Mouse (Mus musculus) spleen, postnatal 4 days (tissue): ENCODE measurements around the gene Tmem127.
"Not testable (repeated sequence)": the region's sequence is repeated elsewhere in the genome, so short reads cannot be mapped to it uniquely, and the experiment has no call there.

ENCODE experiments used
- DNase-seq, 2 experiments: peaks; one replicate each; pipeline ENCODE4 v3.0.0; 2022; ENCODE audit warnings: low spot score in 2 of 2

Tmem127 gene

GRCm38 (mm10) chr2:127247592-127248333 lies at the start of gene Tmem127, which contains the start of gene Ciao1:
TSS of gene Tmem127 (plus strand) at chr2:127247908.
TSS of gene Ciao1 (minus strand) at chr2:127247816.
- peak; percentile 97 to 98 for DNase-seq

DNA sequence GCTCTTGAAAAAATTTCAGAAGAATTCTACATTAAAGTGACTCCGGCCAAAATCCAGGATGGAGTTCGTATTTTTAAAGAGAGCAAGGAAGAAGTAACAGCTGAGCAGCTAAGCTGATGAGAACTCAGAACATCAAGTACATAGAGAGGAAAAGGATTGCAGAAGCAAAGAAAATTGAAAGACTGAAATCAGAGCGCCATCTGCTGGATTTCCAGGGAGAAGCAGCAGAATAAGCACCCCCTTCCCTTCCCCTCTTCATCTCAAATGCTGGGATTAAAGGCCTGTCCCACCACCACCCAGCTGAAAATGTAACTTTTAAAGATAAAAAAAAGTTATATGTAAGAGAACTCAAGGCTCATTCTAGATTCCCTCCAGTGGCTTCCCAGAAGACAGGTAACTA lies 42.8 kb upstream of the Tmem127 start:
- peak; percentile 51 to 83 for DNase-seq

DNA sequence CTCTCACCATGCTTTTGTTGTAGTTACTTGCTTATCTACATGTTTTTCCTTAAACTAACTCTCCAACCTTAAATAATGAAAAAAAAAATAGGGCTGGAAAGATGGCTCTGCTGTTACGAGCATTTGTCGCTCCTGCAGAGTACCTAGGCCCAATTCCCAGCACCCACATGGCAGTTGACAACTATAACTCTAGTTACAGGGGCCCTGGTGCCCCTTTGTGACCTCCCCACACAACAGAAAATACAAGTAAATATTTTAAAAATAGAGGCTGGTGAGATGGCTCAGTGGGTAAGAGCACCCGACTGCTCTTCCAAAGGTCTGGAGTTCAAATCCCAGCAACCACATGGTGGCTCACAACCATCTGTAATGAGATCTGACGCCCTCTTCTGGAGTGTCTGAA lies 41.8 kb upstream of the Tmem127 start:
- not testable (repeated sequence) for DNase-seq

GRCm38 (mm10) chr2:127206916-127207315 lies 40.8 kb upstream of the Tmem127 start:
- no peak for DNase-seq

- peak; percentile 92 to 94 for DNase-seq
Observed at GRCm38 (mm10) chr2:127207547-127208451, 39.9 kb upstream of the Tmem127 start, which contains the start of the genes 1810024B03Rik and Snrnp200. TSS of gene 1810024B03Rik (minus strand) at chr2:127208280. TSS of gene Snrnp200 (plus strand) at chr2:127208386.

DNA sequence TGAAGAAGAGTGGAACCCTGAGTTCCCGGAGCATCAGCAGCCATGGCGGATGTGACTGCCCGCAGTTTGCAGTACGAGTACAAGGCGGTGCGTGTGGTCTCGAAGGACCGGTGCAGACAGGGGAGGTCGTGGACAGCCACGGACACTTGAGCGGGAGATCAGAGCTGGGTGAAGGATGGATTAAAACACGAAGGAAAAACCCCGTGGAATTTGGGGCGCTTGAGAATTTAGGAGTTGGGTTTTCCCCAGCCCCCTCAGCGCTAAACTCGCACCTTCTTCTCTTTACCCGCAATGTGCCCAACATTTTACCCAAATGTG lies 39.3 kb upstream of the Tmem127 start:
- no peak for DNase-seq

GRCm38 (mm10) chr2:127210701-127211100 lies 37.0 kb upstream of the Tmem127 start:
- peak in 1 of 2 experiments; percentile 56 for DNase-seq

- no peak for DNase-seq
Observed at GRCm38 (mm10) chr2:127217746-127218145, 30.0 kb upstream of the Tmem127 start.

GRCm38 (mm10) chr2:127225261-127225660 lies 22.4 kb upstream of the Tmem127 start:
- no peak for DNase-seq

- DNase-seq = no peak
Observed at GRCm38 (mm10) chr2:127237897-127238610, 9.7 kb upstream of the Tmem127 start.

DNA sequence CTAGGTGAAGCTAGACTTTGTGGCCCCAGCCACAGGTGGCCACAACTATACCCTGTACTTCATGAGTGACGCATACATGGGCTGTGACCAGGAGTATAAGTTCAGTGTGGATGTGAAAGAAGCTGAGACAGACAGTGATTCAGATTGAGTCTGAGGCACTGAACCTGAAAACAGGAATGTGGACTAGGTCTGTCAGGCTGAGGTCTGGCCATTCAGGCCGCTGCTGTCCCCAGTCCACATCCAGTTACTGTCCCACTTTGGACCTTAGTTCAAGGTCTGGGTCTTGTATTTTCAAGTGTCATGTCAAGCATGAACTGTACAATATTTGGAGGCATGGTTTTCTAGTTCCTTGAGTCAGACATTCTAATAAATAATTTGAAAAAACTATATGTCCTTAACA lies 7.6 kb upstream of the Tmem127 start:
- DNase-seq = no peak

DNA sequence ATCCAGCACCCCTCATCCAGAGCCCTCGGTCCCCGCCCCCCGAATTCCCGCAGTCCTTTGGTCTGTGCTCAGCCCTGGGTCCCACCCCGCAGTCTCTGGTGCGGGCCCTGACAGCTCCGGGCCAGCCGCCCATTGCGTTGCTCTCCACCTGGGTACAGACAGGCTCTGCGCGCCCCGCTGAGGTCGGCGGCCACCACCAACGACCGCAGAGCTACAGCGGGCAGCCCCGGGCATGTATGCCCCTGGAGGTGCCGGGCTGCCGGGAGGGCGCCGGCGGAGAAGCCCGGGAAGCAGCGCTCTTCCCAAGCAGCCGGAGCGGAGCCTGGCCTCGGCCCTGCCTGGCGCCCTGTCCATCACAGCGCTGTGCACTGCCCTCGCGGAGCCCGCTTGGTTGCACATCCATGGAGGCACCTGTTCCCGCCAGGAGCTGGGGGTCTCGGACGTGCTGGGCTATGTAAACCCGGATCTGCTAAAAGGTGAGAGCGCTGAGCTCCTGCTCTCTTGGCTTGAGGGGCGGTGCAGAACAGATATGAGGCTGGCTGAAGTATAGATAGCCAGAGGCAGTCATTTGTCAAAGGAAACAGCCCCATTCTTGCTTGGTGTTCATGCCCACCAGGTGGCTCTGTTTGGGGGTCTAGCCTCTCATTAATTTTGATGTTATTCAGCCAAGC lies 761 bp downstream of the Tmem127 start:
- DNase-seq = peak; percentile 49 to 83

DNA sequence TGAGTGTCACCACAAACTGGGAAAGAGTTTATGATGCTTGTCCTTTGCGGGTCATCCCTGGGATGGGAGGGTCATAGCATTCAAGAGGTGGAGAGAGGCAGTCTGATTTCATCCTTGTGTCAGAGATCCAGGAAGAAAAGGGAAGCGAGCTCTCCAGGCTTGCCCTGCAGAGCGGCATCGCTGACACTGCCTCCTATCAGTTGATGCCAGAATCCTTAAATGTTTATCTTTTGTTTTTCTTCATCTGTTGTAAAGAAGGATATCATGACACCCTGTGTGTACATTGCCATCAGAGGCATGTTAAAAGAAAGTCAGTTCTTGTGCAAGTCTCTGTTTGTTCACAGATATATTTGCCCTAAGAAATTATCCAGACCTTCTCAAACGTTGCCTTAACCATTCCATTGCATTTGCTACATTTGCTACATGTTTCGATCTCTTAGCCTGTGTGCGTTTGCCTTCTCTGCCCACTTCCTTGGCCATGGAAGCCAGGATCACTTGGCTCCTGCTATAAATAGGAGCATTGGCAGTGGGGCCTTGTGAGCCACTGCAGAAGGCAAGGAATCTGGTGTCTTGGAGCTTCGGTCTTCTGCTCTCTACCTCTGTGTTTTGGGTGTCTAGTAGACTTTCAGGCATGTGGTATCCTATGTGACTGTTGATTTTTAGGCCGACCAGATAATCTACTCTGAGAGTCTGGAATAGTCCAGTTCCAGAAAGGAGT lies 2.7 kb downstream of the Tmem127 start:
- DNase-seq = no peak

DNA sequence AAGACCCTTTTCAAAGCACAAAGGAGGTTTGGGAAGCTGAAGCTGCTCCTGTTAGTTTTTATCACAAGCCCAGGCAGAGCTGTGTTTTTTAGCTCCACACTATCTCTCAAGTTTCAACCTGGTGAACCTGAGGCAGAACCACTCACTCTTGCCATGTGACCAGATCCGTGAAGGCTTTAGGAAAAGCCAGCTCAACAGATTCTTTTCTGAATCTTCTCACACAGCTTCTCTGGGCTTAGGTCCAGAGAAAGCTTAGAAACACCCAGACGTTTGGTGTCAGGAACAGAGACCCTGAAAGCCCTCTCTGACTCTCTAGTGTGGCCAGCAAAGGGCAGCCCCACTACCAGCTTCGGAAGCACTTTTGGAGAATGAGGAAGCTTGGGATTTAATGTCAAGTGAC lies 3.7 kb downstream of the Tmem127 start:
- no peak for DNase-seq

- no peak for DNase-seq
Observed at GRCm38 (mm10) chr2:127251880-127252527, 4.3 kb downstream of the Tmem127 start.

DNA sequence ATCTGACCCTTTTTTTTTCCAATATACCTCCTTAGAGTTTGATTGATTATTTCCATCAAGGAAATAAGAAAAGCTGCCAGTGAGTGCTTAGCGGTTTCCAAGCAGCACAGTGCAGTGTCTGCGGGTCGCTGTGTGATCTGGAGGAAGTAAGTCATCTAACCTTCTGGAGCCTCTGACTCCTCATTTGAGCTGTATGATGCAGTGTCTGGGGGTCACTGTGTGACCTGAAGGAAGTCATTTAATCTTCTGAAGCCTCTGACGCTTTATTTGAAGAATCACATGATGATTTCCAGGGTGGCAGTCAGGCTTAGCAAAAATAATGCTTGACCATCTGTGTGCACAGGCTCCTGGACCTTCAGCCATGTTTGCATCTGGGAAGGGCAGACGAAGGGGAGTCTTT lies 5.1 kb downstream of the Tmem127 start:
- no peak for DNase-seq

GRCm38 (mm10) chr2:127254604-127255134 lies 7.0 kb downstream of the Tmem127 start:
- DNase-seq = no peak

DNA sequence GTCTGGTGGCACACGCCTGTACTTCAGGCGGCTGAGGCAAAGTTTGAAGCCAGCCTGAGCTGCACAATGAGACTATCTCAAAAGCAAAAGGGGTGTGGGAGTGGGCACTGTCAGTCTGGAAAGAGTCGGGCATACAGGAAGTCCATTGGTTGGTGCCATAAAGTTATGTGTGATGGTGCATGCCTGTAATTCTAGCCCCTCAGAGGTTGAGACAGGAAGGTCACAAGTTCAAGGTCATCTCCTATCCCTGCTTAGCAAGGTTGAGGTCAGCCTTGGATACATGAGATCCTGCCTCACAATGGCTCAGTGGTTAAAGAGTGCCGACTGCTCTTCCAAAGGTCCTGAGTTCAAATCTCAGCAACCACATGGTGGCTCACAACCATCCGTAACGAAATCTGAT lies 7.6 kb downstream of the Tmem127 start:
- no peak for DNase-seq

DNA sequence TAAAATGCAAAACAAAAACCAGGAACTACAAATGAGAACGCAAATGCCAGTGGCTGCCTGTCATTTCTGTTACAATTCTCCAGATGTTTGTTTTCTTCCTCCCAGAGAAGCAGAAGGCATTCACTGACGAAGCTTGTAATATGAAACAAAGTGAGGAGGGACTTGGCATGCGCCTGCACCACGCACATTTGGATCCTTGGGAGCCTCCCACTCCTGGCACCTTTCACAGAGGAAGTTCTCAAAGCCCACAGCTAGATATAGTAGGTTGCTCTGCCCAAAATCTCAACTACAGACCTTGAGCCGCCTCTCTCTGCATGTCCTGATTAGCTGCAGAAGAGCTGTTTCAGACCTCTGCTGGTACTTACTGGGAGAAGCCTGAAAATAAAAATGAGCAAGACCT lies 11.6 kb downstream of the Tmem127 start:
- no peak for DNase-seq

DNA sequence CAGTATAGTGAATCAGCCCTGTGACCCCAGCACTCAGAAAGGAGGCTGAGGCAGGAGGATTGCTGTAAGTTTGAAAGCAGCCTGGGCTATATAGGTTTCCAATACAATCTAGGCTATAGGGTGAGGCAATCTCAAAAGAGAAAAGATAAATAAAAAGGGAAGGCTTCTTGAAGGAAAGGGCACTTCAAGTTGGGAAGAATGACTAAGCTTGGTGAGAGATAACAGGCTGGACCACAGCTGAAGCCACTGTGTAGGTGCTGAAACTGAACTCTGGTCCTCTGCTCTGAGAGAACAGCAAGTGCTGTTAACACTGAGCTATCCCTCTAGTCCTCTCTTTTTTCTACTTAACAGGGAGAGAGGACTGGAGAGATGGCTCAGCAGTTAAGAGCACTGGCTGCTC lies 14.8 kb downstream of the Tmem127 start:
- DNase-seq = no peak
